Mouse (Mus musculus): Measurements from ENCODE around the gene Ccdc125. TPM values are rescaled to one million over a fixed set of nuclear protein-coding genes. Genes with fewer than 3 reads are reported as not detected.
"Not testable (repeated sequence)": the region's sequence is repeated elsewhere in the genome, so short reads cannot be mapped to it uniquely, and the experiment has no call there.

Ccdc125 gene
- polyA plus RNA-seq, 1 experiment from 2014 or later = 1.8 TPM

DNA sequence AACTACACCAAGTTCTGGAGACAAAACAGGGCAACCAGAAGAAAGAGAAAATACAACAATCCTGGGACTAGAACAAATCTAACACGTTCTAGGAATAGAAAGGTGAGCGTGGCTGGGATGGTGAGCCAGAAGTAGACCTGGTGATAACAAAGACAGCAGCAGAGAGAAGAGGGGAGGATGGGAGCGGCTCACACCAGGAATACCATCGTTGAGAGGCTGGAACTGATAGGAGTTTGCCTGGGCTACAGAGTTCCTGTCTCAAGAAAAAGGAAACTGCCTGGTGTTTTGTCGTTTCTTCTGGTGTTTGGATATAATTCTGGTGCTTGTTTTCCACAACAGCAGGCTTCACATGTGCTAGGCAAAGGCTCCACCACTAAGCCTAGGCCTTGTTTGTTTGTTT, 58.6 kb downstream of the Ccdc125 start:
- no peaks in the 10 kb centered on the region for H3K9me3 ChIP-seq
- no peak overlapping the region for H3K9ac ChIP-seq (replicated peaks)
- no peak for ATAC-seq (replicated peaks)
- H3K27me3 ChIP-seq = no peaks in the 10 kb centered on the region
- peaks cover 9% of the 10 kb centered on the region; the same call in 1 of the 2 replicates for H3K36me3 ChIP-seq
- peaks cover 30% of the 10 kb centered on the region for H3K4me1 ChIP-seq
- 96% methylated on average over 5 of the region's 5 CpGs for whole genome bisulfite sequencing
- no peak overlapping the region for H3K4me3 ChIP-seq
- H3K27ac ChIP-seq (replicated peaks) = no peak overlapping the region
- H3K4me2 ChIP-seq (replicated peaks) = no peak overlapping the region

DNA sequence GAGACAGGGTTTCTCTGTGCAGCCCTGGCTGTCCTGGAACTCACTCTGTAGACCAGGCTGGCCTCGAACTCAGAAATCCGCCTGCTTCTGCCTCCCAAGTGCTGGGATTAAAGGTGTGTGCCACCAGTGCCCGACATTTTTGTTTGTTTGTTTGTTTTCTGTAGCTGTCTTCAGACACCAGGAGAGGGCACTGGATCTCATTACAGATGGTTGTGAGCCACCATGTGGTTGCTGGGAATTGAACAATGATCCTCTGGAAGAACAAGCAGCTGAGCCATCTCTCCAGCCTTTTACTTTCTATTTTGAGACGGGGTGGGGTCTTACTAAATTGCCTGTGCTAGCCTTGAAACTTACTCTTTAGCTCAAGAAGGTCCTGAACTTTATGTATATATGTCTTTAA, 59.0 kb downstream of the Ccdc125 start:
- not testable (repeated sequence) for H3K4me2 ChIP-seq (replicated peaks); H3K27me3 ChIP-seq; H3K27ac ChIP-seq (replicated peaks); H3K9ac ChIP-seq (replicated peaks); H3K9me3 ChIP-seq; H3K36me3 ChIP-seq; H3K4me3 ChIP-seq; ATAC-seq (replicated peaks)
- WGBS = 93% methylated on average over 4 of the region's 4 CpGs
- H3K4me1 ChIP-seq = peaks cover 30% of the 10 kb centered on the region

DNA sequence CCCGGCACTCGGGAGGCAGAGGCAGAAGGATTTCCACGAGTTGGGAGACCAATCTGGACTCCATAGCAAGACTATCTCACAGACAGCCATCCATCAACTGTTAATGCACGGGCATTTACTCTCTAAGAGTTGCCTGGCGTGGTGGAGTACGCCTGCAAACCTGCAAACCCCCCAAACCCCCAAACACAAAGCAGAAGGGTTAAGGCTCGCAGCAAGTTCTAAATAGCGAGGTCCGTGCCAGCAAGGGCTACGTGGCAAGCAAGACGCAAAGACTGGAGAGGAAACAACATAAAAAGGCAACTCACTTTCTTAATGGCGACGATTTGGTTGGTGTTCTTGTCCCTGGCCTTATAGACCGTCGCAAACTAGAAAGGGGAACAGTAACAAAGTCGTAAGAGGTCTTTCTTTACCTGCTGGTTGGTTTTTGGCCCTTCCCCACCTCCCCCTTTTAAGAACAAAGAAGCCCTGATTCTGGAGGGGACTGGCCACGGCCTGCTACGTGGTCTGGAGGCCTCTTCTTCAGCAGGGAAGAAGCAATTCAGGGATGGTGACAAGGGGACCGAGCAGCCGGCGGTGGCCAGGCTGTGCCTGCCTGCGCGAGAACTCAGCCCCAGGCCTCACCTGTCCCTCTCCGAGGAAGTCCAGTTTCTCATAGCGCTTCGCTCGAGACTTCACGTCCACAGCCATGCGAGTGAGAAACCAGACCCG, 60.8 kb downstream of the Ccdc125 start:
- ATAC-seq (replicated peaks) = peak; percentile 92
- Histone ChIP-seq H3K36me3 (peaks cover 13% of the 10 kb centered on the region; the same call in 1 of the 2 replicates), H3K27ac (replicated peaks) (peak overlapping the region; percentile 87), H3K27me3 (no peaks in the 10 kb centered on the region), H3K9me3 (no peaks in the 10 kb centered on the region), H3K4me2 (replicated peaks) (peak overlapping the region; percentile 75), H3K4me1 (peaks cover 22% of the 10 kb centered on the region), H3K9ac (replicated peaks) (peak overlapping the region; percentile 83), H3K4me3 (peak overlapping the region; percentile 84)
- WGBS = 2% methylated on average over 30 of the region's 30 CpGs

DNA sequence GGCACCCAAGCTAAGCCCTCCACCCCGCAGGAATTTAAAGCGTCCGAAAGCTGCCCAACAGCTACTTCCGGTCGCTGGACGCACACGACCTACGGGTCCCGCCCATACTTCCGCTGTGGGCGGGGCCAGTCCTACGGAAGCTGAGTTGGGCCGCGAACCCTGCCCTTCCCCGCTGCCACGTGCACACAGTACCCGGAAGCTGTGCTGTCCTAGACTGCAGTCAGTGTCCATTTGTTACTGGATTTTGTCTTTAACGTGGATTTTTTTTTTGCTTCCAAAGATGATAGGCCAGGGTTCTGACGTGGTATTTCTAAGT, 61.3 kb downstream of the Ccdc125 start, which contains the start of gene Cdk7:
Gene Cdk7 (minus strand): TSS at position 79 of the 316 bp plus-strand sequence.
- 1% methylated on average over 19 of the region's 19 CpGs for WGBS
- H3K4me1 ChIP-seq = peaks cover 22% of the 10 kb centered on the region

DNA sequence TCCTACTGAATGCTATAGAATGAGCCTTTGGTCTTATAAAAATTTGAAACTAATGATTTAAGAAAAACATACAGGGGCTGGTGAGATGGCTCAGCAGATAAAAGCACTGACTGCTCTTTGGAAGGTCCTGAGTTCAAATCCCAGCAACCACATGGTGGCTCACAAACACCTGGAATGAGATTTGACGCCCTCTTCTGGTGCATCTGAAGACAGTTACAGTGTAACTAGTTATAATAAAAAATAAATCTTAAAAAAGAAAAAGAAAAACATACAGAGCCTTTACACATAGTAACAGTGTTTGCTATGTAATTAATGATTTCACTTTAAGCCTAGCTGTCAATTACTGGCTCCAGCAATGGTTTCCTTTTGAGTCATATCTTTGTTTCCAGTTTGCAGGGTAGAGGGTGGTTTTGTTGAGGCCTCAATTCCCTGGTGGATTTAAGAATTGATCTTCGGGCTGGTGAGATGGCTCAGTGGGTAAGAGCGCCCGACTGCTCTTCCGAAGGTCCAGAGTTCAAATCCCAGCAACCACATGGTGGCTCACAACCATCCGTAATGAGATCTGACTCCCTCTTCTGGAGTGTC, 62.0 kb downstream of the Ccdc125 start:
- Histone ChIP-seq H3K27ac (replicated peaks) (peak overlapping the region; percentile 87; the same call in 1 of the 2 replicates), H3K9ac (replicated peaks) (peak overlapping the region; percentile 32; the same call in 1 of the 2 replicates), H3K36me3 (peaks cover 13% of the 10 kb centered on the region; the same call in 1 of the 2 replicates), H3K4me2 (replicated peaks) (peak overlapping the region; percentile 75; the same call in 1 of the 2 replicates), H3K4me3 (peak overlapping the region; percentile 84), H3K4me1 (peaks cover 20% of the 10 kb centered on the region)
- not testable (repeated sequence) for ATAC-seq (replicated peaks); H3K9me3 ChIP-seq; H3K27me3 ChIP-seq
- 86% methylated on average over 5 of the region's 6 CpGs for WGBS

More for the DNA sequence above, 61.3 kb downstream of the Ccdc125 start, which contains the start of gene Cdk7:
- peak; percentile 100 for ATAC-seq (replicated peaks)
- Histone ChIP-seq H3K9me3 (no peaks in the 10 kb centered on the region), H3K4me2 (replicated peaks) (peak within 1 kb of the TSS; percentile 75), H3K27me3 (no peaks in the 10 kb centered on the region), H3K9ac (replicated peaks) (peak within 1 kb of the TSS; percentile 83), H3K4me3 (peak within 1 kb of the TSS; percentile 84), H3K27ac (replicated peaks) (peak within 1 kb of the TSS; percentile 87), H3K36me3 (peaks cover 13% of the 10 kb centered on the region; the same call in 1 of the 2 replicates)

DNA sequence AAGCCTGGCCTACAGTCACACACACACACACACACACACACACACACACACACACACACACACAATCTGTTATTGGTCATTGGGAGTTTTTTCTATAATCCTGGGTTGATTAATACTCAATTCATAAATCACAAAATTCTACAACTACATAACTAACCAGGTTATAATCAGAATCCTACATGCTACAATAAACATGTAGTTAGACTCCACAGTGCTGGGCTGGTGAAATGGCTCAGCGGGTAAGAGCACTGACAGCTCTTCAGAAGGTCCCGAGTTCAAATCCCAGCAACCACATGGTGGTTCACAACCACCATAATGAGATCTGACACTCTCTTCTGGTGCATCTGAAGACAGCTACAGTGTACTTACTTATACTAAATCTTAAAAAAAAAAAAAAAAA, 63.2 kb downstream of the Ccdc125 start:
- ATAC-seq (replicated peaks) = no peak
- Histone ChIP-seq H3K4me1 (peaks cover 16% of the 10 kb centered on the region), H3K36me3 (peaks cover 15% of the 10 kb centered on the region; the same call in 1 of the 2 replicates), H3K4me2 (replicated peaks) (no peak overlapping the region), H3K9me3 (no peaks in the 10 kb centered on the region), H3K27me3 (no peaks in the 10 kb centered on the region), H3K4me3 (no peak overlapping the region), H3K9ac (replicated peaks) (no peak overlapping the region), H3K27ac (replicated peaks) (no peak overlapping the region)
- WGBS = 91% methylated on average over 2 of the region's 2 CpGs

DNA sequence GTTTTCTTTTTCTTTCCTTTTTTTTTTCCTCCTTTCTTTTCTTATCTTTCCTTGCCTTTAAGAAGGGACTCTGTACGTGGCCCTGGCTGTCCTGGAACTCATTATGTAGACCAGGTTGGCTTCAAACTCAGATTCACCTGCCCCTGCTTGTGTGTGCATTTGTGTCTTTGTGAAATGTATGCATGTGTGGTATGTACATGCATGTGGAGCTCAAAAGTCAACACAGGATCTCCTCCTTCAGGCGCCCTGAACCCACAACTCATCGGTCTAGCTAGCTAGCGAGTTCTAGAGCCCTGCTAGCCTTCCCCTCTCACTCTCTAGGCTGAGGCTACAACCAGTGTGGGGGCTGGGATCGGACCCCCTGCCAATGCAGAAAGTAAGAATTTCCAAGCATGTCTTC, 73.3 kb downstream of the Ccdc125 start:
- Histone ChIP-seq H3K4me1 (peaks cover 20% of the 10 kb centered on the region), H3K27me3 (no peaks in the 10 kb centered on the region), H3K9me3 (no peaks in the 10 kb centered on the region), H3K4me3 (no peak overlapping the region), H3K27ac (replicated peaks) (no peak overlapping the region), H3K4me2 (replicated peaks) (no peak overlapping the region), H3K36me3 (peaks cover 1% of the 10 kb centered on the region; the same call in 1 of the 2 replicates), H3K9ac (replicated peaks) (no peak overlapping the region)
- no peak for ATAC-seq (replicated peaks)
- WGBS = 90% methylated on average over 5 of the region's 5 CpGs

DNA sequence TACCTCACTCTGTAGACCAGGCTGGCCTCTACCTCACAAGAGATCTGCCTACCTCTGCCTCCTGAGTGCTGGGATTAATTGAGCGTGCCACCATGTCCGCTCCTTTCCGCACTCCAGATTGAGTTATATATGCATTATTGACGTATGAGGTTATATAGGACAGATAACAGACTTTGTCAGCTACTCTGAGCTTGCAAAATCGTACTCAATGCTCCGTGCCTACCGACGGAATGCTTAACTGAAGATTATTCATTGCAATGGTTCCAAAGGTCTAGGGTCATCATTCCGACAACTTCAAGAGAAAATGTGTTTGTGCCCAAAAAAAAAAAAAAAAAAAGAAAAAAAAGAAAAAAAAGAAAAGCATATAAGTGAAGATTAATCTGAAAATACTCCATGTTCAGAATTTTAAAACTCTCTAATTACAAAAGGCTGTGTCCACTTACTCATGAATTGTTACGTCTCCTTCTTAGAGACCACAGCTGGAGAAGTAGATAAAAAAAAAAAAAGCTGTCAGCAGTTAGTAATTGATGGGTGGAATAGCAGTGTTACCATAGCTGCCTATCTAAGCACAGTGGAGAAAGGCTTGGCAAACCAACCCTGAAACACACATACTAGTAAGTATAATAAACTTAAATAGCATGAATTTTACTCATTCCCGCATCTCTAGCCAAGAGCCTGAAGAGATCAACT, 74.0 kb downstream of the Ccdc125 start:
- H3K27ac ChIP-seq (replicated peaks) = peak overlapping the region; percentile 93
- ATAC-seq (replicated peaks) = peak; percentile 57
- peak overlapping the region; percentile 94 for H3K4me3 ChIP-seq
- peak overlapping the region; percentile 84 for H3K9ac ChIP-seq (replicated peaks)
- H3K36me3 ChIP-seq = no peaks in the 10 kb centered on the region
- peaks cover 20% of the 10 kb centered on the region for H3K4me1 ChIP-seq
- no peaks in the 10 kb centered on the region for H3K9me3 ChIP-seq
- no peaks in the 10 kb centered on the region for H3K27me3 ChIP-seq
- 72% methylated on average over 11 of the region's 11 CpGs for WGBS
- peak overlapping the region; percentile 72 for H3K4me2 ChIP-seq (replicated peaks)

DNA sequence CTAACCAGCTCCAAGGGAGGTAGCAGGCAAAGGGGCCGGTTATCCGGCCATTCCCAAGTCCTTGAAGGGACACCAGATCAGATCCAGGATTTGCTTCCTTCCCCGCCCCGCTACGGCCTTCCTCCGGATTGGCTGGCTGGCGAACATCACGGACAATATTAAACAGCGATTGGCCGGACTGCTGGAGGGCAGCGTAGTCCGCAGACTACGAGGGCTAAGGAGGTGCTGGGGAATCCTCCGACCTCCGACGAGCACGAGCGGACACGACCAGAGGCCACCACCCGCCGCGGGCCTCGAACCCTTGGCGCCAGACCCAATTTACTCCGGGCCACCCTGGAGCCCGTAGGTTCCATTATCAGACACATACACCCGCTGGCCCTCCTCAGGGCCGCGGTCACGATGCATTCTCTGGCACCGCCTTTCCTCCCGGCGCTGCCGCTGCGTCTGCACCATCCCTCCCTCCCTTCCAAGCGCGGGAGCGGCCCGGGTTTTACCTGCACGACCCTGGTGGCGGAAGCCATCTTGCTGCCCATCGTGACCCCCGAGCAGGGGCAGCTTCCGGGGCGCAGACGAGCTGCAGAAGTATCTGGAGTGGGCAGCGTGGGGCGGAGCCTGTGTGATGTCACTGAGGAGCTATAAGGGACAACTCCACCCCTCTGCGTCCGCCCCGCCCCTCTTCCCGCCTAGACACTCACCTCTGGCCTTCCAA, 74.7 kb downstream of the Ccdc125 start, which contains the start of gene Mrps36:
Gene Mrps36 (minus strand): TSS at position 624 of the 709 bp plus-strand sequence.
- Histone ChIP-seq H3K27me3 (no peaks in the 10 kb centered on the region), H3K4me2 (replicated peaks) (peak within 1 kb of the TSS; percentile 72), H3K27ac (replicated peaks) (peak within 1 kb of the TSS; percentile 93), H3K4me3 (peak within 1 kb of the TSS; percentile 94), H3K36me3 (no peaks in the 10 kb centered on the region), H3K9ac (replicated peaks) (peak within 1 kb of the TSS; percentile 84), H3K9me3 (no peaks in the 10 kb centered on the region), H3K4me1 (peaks cover 20% of the 10 kb centered on the region)
- WGBS = under 1% methylated on average over 52 of the region's 52 CpGs
- peak; percentile 96 for ATAC-seq (replicated peaks)

DNA sequence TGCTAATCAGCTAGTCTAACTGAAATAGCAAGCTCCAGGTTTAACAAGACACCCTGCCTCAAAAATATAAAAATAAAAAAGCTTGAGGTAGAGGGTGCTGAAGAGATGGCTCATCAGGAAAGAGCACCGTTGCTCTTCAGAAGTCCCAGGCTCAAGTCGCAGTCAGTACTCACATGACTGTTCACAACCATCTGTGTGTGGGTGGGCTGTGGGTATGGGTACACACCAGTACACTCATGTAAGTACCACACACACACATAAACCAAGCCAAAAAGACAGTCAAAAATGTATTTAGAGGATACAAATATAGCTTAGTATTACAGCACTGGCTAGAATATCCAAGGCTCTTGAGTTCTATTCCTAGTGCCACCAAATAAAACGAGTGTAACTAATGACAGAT, 76.6 kb downstream of the Ccdc125 start:
- WGBS = 92% methylated on average over 3 of the region's 3 CpGs

More for the DNA sequence above, 76.6 kb downstream of the Ccdc125 start:
- peaks cover 20% of the 10 kb centered on the region for H3K4me1 ChIP-seq
- H3K4me3 ChIP-seq = no peak overlapping the region
- H3K9ac ChIP-seq (replicated peaks) = no peak overlapping the region
- no peaks in the 10 kb centered on the region for H3K27me3 ChIP-seq
- no peaks in the 10 kb centered on the region for H3K36me3 ChIP-seq
- ATAC-seq (replicated peaks) = no peak
- no peak overlapping the region for H3K27ac ChIP-seq (replicated peaks)
- H3K9me3 ChIP-seq = no peaks in the 10 kb centered on the region
- H3K4me2 ChIP-seq (replicated peaks) = no peak overlapping the region
